Comparison of ENCODE assay signal across 9 mouse cellular contexts in genomic region chr10:69005199-69005872, GRCm38 (mm10).
DNase-seq lines count a peak whose midpoint lies in the region; ATAC-seq and TF ChIP-seq lines count a peak whose summit lies in the region.
"Had no signal": no experiment of that assay in that cellular context is flagged by ENCODE, and none has a peak within 500 bp of the region (broad histone marks: within the 10 kb centered on the region; RNA-seq: fewer than 3 reads in every experiment).

No protein-coding gene starts in this region.

- 46% methylated on average over 9 of the region's 9 CpGs for WGBS in midbrain, embryonic 11.5 days
- WGBS in midbrain, embryonic 16.5 days = 48% methylated on average over 9 of the region's 9 CpGs
- WGBS in large intestine, adult 2 months = 42% methylated on average over 9 of the region's 9 CpGs
- 47% methylated on average over 9 of the region's 9 CpGs for WGBS in lung, embryonic 14.5 days

- ATAC-seq in midbrain, embryonic 11.5 days (ENCODE audit: low FRiP score) = peak; percentile 58; the same call in 1 of the 2 replicates
- ATAC-seq in midbrain, embryonic 16.5 days = no peak
- no peak for ATAC-seq in lung, embryonic 14.5 days (ENCODE audit: insufficient read depth)

- no peaks in the 10 kb centered on the region for H3K9me3 ChIP-seq in midbrain, embryonic 11.5 days (ENCODE audit: control insufficient read depth, low read length)
- H3K9me3 ChIP-seq in midbrain, embryonic 16.5 days (replicated peaks; ENCODE audit: control insufficient read depth, low read length, poor library complexity, severe bottlenecking) = no peaks in the 10 kb centered on the region
- 0 out of 2 replicates have a peak, but pooled peaks cover 4% of the 10 kb centered on the region for H3K9me3 ChIP-seq in lung, embryonic 14.5 days (ENCODE audit: low read depth, low read length)

- no peak overlapping the region for H3K4me3 ChIP-seq in midbrain, embryonic 11.5 days (ENCODE audit: low read depth, low read length)
- H3K4me3 ChIP-seq in midbrain, embryonic 16.5 days (ENCODE audit: low read depth, low read length) = no peak overlapping the region
- H3K4me3 ChIP-seq in lung, embryonic 14.5 days (ENCODE audit: low read depth, low read length) = no peak overlapping the region
- H3K4me3 ChIP-seq: heart, embryonic 13.5 days had no signal

- H3K4me2 ChIP-seq in midbrain, embryonic 11.5 days = no peak overlapping the region
- H3K4me2 ChIP-seq in midbrain, embryonic 16.5 days (ENCODE audit: low read length) = no peak overlapping the region
- no peak overlapping the region for H3K4me2 ChIP-seq in lung, embryonic 14.5 days
- H3K4me2 ChIP-seq: heart, embryonic 13.5 days had no signal

- H3K27ac ChIP-seq in midbrain, embryonic 11.5 days (ENCODE audit: low read depth, low read length) = no peak overlapping the region
- H3K27ac ChIP-seq in midbrain, embryonic 16.5 days (ENCODE audit: low read length) = no peak overlapping the region
- no peak overlapping the region for H3K27ac ChIP-seq in lung, embryonic 14.5 days (ENCODE audit: low read depth)
- H3K27ac ChIP-seq: heart, embryonic 13.5 days had no signal

- peak; percentile 97 for DNase-seq in midbrain, embryonic 11.5 days (ENCODE audit: low spot score, missing footprints)
- peak; percentile 14 for DNase-seq in c-Kit-positive CD71-positive TER-119-positive erythroid progenitor cells, embryonic 14.5 days (ENCODE audit: low spot score)
- DNase-seq in frontal cortex, postnatal 14 days (ENCODE audit: low spot score in 2 of 2) = peak; percentile 68 to 91
- DNase-seq in large intestine, adult 2 months (ENCODE audit: low read depth, low spot score) = peak; percentile 29
- peak; percentile 92 for DNase-seq in lung, embryonic 14.5 days
- DNase-seq in right cerebral cortex, postnatal 25 days = peak; percentile 75
- peak; percentile 89 for DNase-seq in urinary bladder, postnatal 14 days (ENCODE audit: low spot score)

- TF ChIP-seq CTCF in lung, embryonic 14.5 days (IDR thresholded peaks at IDR 0.05; ENCODE audit: low read depth) = peak; percentile 92

- H3K9ac ChIP-seq in midbrain, embryonic 11.5 days (ENCODE audit: low read length) = no peak overlapping the region
- no peak overlapping the region for H3K9ac ChIP-seq in midbrain, embryonic 16.5 days (ENCODE audit: low read depth, low read length)
- no peak overlapping the region for H3K9ac ChIP-seq in lung, embryonic 14.5 days
- H3K9ac ChIP-seq: heart, embryonic 13.5 days had no signal

- H3K4me1 ChIP-seq in midbrain, embryonic 11.5 days (ENCODE audit: control insufficient read depth, insufficient read depth, low read length) = no peaks in the 10 kb centered on the region
- no peaks in the 10 kb centered on the region for H3K4me1 ChIP-seq in midbrain, embryonic 16.5 days (ENCODE audit: control insufficient read depth, insufficient read depth, low read length)
- H3K4me1 ChIP-seq in lung, embryonic 14.5 days (ENCODE audit: insufficient read depth) = no peaks in the 10 kb centered on the region
- H3K4me1 ChIP-seq: heart, embryonic 13.5 days had no signal

- H3K36me3 ChIP-seq in midbrain, embryonic 11.5 days (ENCODE audit: control insufficient read depth, insufficient read depth, low read length) = no peaks in the 10 kb centered on the region
- no peaks in the 10 kb centered on the region for H3K36me3 ChIP-seq in midbrain, embryonic 16.5 days (ENCODE audit: control insufficient read depth, insufficient read depth, low read length)
- no peaks in the 10 kb centered on the region for H3K36me3 ChIP-seq in lung, embryonic 14.5 days (ENCODE audit: insufficient read depth)
- H3K36me3 ChIP-seq: heart, embryonic 13.5 days had no signal

- no peaks in the 10 kb centered on the region for H3K27me3 ChIP-seq in midbrain, embryonic 11.5 days (ENCODE audit: control insufficient read depth, insufficient read depth, low read length)
- no peaks in the 10 kb centered on the region for H3K27me3 ChIP-seq in midbrain, embryonic 16.5 days (ENCODE audit: control insufficient read depth, insufficient read depth, low read depth, low read length)
- H3K27me3 ChIP-seq in lung, embryonic 14.5 days (ENCODE audit: insufficient read depth, low read length) = no peaks in the 10 kb centered on the region
- H3K27me3 ChIP-seq: heart, embryonic 13.5 days had no signal

Comparison
In these comparisons a context has a peak if more than half of its experiments do, and no peak if none do; other contexts are left out.
1. DNase-seq: peak in every context shown above with its lines; median percentile 97 in midbrain, embryonic 11.5 days; 92 in lung, embryonic 14.5 days; 89 in urinary bladder, postnatal 14 days; 80 in frontal cortex, postnatal 14 days; 75 in right cerebral cortex, postnatal 25 days; 29 in large intestine, adult 2 months; 14 in c-Kit-positive CD71-positive TER-119-positive erythroid progenitor cells, embryonic 14.5 days.